Mouse (Mus musculus): Measurements from ENCODE around the gene Mdm2.

- no peak for TF ChIP-seq CTCF (conservative IDR thresholded peaks at IDR 0.05; ENCODE audit: insufficient read depth, insufficient read length, low read depth, low read length)
- TF ChIP-seq POLR2A (IDR thresholded peaks at IDR 0.05; ENCODE audit: low read depth, low read length): no peak
Measured at GRCm38 (mm10) chr10:117708376-117708775, 2.2 kb downstream of the Mdm2 start.
